Mouse (Mus musculus): ENCODE data around the gene Gm42674. TPM values are rescaled to one million over a fixed set of nuclear protein-coding genes. Genes with fewer than 3 reads are reported as not detected.

Gm42674 gene
- total and polyA plus RNA-seq, 2 experiments from 2014 or later, result 1.6 TPM; not detected in 1

- H3K9ac ChIP-seq (replicated peaks; ENCODE audit: low read length, poor library complexity, severe bottlenecking), result no peak overlapping the region
- TF ChIP-seq CTCF (IDR thresholded peaks at IDR 0.05), result no peak
- H3K4me1 ChIP-seq (ENCODE audit: insufficient read depth, low read length), result no peaks in the 10 kb centered on the region
- ATAC-seq (ENCODE audit: low FRiP score), result no peak
- DNase-seq (ENCODE audit: low spot score), result no peak
- no peaks in the 10 kb centered on the region for H3K27me3 ChIP-seq (ENCODE audit: insufficient read depth, low read length)
- H3K27ac ChIP-seq (ENCODE audit: low read depth, low read length), result no peak overlapping the region
- no peaks in the 10 kb centered on the region for H3K9me3 ChIP-seq (ENCODE audit: low read length)
- H3K4me2 ChIP-seq (ENCODE audit: low read depth, low read length, poor library complexity, severe bottlenecking), result no peak overlapping the region
- H3K4me3 ChIP-seq (ENCODE audit: low read depth, low read length), result no peak overlapping the region
- no peaks in the 10 kb centered on the region for H3K36me3 ChIP-seq (ENCODE audit: insufficient read depth, low read length)
- 92% methylated on average over 6 of the region's 6 CpGs for WGBS
These were observed 4.5 kb downstream of the Gm42674 start for GRCm38 (mm10) chr3:90606185-90606584.

- Histone ChIP-seq H3K27ac (ENCODE audit: low read depth, low read length) (no peak overlapping the region), H3K9me3 (ENCODE audit: low read length) (no peaks in the 10 kb centered on the region), H3K36me3 (ENCODE audit: insufficient read depth, low read length) (no peaks in the 10 kb centered on the region), H3K27me3 (ENCODE audit: insufficient read depth, low read length) (no peaks in the 10 kb centered on the region), H3K4me2 (ENCODE audit: low read depth, low read length, poor library complexity, severe bottlenecking) (no peak overlapping the region), H3K4me3 (ENCODE audit: low read depth, low read length) (no peak overlapping the region), H3K9ac (replicated peaks; ENCODE audit: low read length, poor library complexity, severe bottlenecking) (no peak overlapping the region), H3K4me1 (ENCODE audit: insufficient read depth, low read length) (no peaks in the 10 kb centered on the region)
- ATAC-seq (ENCODE audit: low FRiP score) (no peak), DNase-seq (ENCODE audit: low spot score) (no peak)
- WGBS, result 83% methylated on average over 3 of the region's 3 CpGs
- TF ChIP-seq CTCF (IDR thresholded peaks at IDR 0.05), result no peak
These were observed 5.7 kb downstream of the Gm42674 start for GRCm38 (mm10) chr3:90607361-90607760.

- no peak within 1 kb of the TSS for H3K4me2 ChIP-seq (ENCODE audit: low read depth, low read length, poor library complexity, severe bottlenecking)
- H3K27me3 ChIP-seq (ENCODE audit: insufficient read depth, low read length), result 0 out of 2 replicates have a peak, but pooled peaks cover 4% of the 10 kb centered on the region
- no peak for TF ChIP-seq CTCF (IDR thresholded peaks at IDR 0.05)
- no peak within 1 kb of the TSS for H3K27ac ChIP-seq (ENCODE audit: low read depth, low read length)
- no peak within 1 kb of the TSS for H3K4me3 ChIP-seq (ENCODE audit: low read depth, low read length)
- DNase-seq (ENCODE audit: low spot score) (no peak), ATAC-seq (ENCODE audit: low FRiP score) (no peak)
- no peak within 1 kb of the TSS for H3K9ac ChIP-seq (replicated peaks; ENCODE audit: low read length, poor library complexity, severe bottlenecking)
- H3K4me1 ChIP-seq (ENCODE audit: insufficient read depth, low read length), result peaks cover 5% of the 10 kb centered on the region; the same call in 1 of the 2 replicates
- no peaks in the 10 kb centered on the region for H3K36me3 ChIP-seq (ENCODE audit: insufficient read depth, low read length)
- no peaks in the 10 kb centered on the region for H3K9me3 ChIP-seq (ENCODE audit: low read length)
- WGBS, result 71% methylated on average over 3 of the region's 3 CpGs
These were observed 6.5 kb downstream of the Gm42674 start, which contains the start of gene S100a5 for GRCm38 (mm10) chr3:90608223-90608622. Gene S100a5 (plus strand): TSS chr3:90608523.

GRCm38 (mm10) chr3:90609102-90609501 lies 7.4 kb downstream of the Gm42674 start:
- H3K27me3 ChIP-seq (ENCODE audit: insufficient read depth, low read length), result 0 out of 2 replicates have a peak, but pooled peaks cover 4% of the 10 kb centered on the region
- ATAC-seq (ENCODE audit: low FRiP score) (no peak), DNase-seq (ENCODE audit: low spot score) (no peak)
- no peaks in the 10 kb centered on the region for H3K9me3 ChIP-seq (ENCODE audit: low read length)
- H3K27ac ChIP-seq (ENCODE audit: low read depth, low read length), result no peak overlapping the region
- H3K4me2 ChIP-seq (ENCODE audit: low read depth, low read length, poor library complexity, severe bottlenecking), result no peak overlapping the region
- H3K36me3 ChIP-seq (ENCODE audit: insufficient read depth, low read length), result no peaks in the 10 kb centered on the region
- peaks cover 5% of the 10 kb centered on the region; the same call in 1 of the 2 replicates for H3K4me1 ChIP-seq (ENCODE audit: insufficient read depth, low read length)
- no peak overlapping the region for H3K4me3 ChIP-seq (ENCODE audit: low read depth, low read length)
- TF ChIP-seq CTCF (IDR thresholded peaks at IDR 0.05), result no peak
- H3K9ac ChIP-seq (replicated peaks; ENCODE audit: low read length, poor library complexity, severe bottlenecking), result no peak overlapping the region

- Histone ChIP-seq H3K4me3 (ENCODE audit: low read depth, low read length) (no peak overlapping the region), H3K27me3 (ENCODE audit: insufficient read depth, low read length) (0 out of 2 replicates have a peak, but pooled peaks cover 4% of the 10 kb centered on the region), H3K27ac (ENCODE audit: low read depth, low read length) (no peak overlapping the region), H3K4me2 (ENCODE audit: low read depth, low read length, poor library complexity, severe bottlenecking) (no peak overlapping the region), H3K9ac (replicated peaks; ENCODE audit: low read length, poor library complexity, severe bottlenecking) (no peak overlapping the region), H3K36me3 (ENCODE audit: insufficient read depth, low read length) (no peaks in the 10 kb centered on the region), H3K9me3 (ENCODE audit: low read length) (no peaks in the 10 kb centered on the region), H3K4me1 (ENCODE audit: insufficient read depth, low read length) (peaks cover 5% of the 10 kb centered on the region; the same call in 1 of the 2 replicates)
- DNase-seq (ENCODE audit: low spot score) (no peak), ATAC-seq (ENCODE audit: low FRiP score) (no peak)
- 84% methylated on average over 3 of the region's 3 CpGs for WGBS
- no peak for TF ChIP-seq CTCF (IDR thresholded peaks at IDR 0.05)
These were observed 9.8 kb downstream of the Gm42674 start for GRCm38 (mm10) chr3:90611494-90611893.

GRCm38 (mm10) chr3:90612061-90612460 lies 10.4 kb downstream of the Gm42674 start:
- no peak for ATAC-seq (ENCODE audit: low FRiP score)
- no peak for TF ChIP-seq CTCF (IDR thresholded peaks at IDR 0.05)
- H3K4me3 ChIP-seq (ENCODE audit: low read depth, low read length), result no peak overlapping the region
- 0 out of 2 replicates have a peak, but pooled peaks cover 4% of the 10 kb centered on the region for H3K27me3 ChIP-seq (ENCODE audit: insufficient read depth, low read length)
- H3K27ac ChIP-seq (ENCODE audit: low read depth, low read length), result no peak overlapping the region
- no peak overlapping the region for H3K4me2 ChIP-seq (ENCODE audit: low read depth, low read length, poor library complexity, severe bottlenecking)
- 61% methylated on average over 4 of the region's 4 CpGs for WGBS
- H3K9me3 ChIP-seq (ENCODE audit: low read length), result no peaks in the 10 kb centered on the region
- H3K36me3 ChIP-seq (ENCODE audit: insufficient read depth, low read length), result no peaks in the 10 kb centered on the region
- no peak overlapping the region for H3K9ac ChIP-seq (replicated peaks; ENCODE audit: low read length, poor library complexity, severe bottlenecking)
- no peak for DNase-seq (ENCODE audit: low spot score)
- peaks cover 5% of the 10 kb centered on the region; the same call in 1 of the 2 replicates for H3K4me1 ChIP-seq (ENCODE audit: insufficient read depth, low read length)

Measured in midbrain, postnatal 0 days (tissue).